Mouse (Mus musculus) left cerebral cortex, postnatal 10 days (tissue): ENCODE measurements at regions not wholly inside any gene's neighbourhood (a gene's known extent, or its start where the extent isn't known, plus 50 kb on each side); places are given as distances from the start of the nearest gene placed in this dataset.

ENCODE experiments used
- DNase-seq, 2 experiments: peaks; one replicate each; pipeline ENCODE4 v3.0.0; 2021 to 2022; ENCODE audit warnings: low spot score in 2 of 2, mixed read lengths in 1 of 2; ENCODE audit errors: extremely low spot score in 1 of 2
- intact Hi-C: fragments of 180-260 bp; cut with DNase I; formaldehyde crosslinking; loops from one replicate; pipeline ENCODE4 v1.15.1; 2025

DNA sequence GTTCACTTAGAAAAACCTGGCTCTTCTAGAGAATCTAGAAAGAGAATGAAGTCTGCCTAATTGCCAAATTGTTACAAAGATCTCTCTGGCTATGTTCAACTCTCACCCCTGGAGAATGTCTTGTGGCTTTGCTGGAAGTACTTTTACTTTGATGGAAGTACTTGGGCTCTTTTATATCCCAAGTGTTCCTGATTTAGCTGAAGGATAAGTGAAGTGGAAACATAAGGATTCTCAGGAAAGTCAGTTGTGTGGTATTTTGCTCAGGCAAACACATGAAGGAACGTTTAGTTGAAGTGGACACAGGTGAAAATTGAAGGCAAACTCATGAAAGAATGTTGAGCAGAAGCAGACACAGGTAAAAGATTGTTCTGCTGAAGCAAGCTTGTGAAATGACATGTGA is 1340.0 kb upstream of the Sel1l start:
- no peak for DNase-seq

DNA sequence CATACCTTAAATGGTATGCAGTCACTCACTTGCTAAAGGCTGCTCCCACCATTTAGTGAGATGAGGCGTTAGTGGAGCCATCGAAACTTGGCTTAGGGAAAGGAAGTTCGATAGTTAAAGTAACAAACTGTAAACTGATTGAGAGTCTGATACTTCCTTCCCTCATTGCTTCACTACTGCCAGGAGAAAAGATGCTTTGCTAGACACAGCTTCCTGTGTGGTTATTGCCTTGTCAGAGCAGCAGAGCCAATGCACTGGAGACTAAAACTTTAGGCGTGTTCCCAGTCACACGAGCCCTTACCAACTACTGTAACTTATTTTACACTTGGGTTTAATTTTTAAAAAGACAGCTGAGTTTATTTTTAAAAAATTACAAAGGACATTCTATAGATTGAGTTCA is 1324.8 kb upstream of the Sel1l start:
- DNase-seq, result no peak
- intact Hi-C loops, result no loop called here

More for the DNA sequence above, 1340.0 kb upstream of the Sel1l start:
- intact Hi-C loops, result no loop called here

DNA sequence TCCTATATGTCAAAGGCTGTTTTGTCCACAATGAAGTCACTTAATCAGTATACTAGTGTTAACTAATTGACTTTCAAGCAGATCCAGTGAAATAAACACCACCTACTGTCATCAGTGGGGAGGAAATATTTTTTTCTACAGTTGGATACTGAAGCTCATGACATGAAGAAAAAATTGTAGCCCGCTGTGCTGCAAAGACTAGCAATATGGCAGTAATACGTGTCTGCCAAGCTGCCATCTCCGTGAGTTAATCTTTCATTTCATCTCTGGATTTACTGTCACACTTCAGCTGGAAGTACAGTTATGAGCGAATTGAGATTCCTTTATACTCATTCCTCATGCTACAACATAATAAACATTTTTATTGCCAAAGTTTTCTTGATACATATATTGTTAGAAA is 1311.3 kb upstream of the Sel1l start:
- intact Hi-C loops, result no loop called here
- no peak for DNase-seq

DNA sequence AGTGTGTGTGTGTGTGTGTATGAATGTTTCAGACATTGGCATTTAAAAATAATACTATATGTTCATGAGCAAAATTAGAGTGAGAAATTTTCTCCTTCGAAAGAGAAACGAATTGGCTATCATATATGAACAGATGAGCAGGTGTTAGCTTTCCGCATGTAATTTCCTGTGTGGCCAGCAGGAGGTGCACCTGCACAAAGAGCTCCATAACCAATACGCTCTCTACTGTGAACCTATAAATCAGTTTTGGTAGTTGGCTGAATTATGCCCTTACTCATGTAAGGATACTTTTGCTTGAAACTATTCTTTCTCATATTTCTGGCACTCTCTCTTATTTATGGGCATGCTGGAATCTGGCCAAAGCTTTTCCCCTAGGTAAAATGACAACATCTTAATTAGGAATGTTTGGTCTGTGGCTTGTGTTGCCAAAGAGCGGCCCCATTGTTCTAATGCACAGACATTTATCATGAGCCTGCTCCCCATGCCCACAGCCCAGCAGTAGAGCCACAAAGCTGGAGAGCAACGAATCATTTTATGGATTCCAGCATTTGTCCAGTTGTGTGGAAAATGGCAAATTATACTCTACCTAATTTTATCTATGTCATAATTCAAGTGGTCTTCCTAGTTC is 1303.8 kb upstream of the Sel1l start:
- DNase-seq, result peak in 1 of 2 experiments; percentile 26
- intact Hi-C loops, result no loop called here

DNA sequence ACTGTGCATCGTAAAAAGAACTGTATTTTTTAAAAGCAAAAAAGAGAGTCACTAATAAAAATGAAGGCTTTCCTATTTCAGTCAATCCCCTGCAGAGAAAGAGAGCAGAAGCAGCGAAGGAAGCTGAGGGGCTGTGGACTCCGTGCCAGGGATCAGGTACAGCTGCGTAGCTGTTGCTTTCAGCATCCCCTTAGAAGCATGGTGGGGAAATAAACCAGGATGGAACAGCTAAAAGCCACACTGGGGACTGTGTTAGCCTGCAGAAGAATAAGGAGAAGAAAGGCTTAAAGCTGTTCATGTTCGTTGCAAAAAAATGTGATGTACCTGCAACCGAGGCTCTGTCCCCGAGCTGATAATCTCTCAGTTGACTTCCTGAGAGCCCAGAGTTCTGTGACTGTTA is 1302.6 kb upstream of the Sel1l start:
- DNase-seq, result no peak
- intact Hi-C loops, result no loop called here

DNA sequence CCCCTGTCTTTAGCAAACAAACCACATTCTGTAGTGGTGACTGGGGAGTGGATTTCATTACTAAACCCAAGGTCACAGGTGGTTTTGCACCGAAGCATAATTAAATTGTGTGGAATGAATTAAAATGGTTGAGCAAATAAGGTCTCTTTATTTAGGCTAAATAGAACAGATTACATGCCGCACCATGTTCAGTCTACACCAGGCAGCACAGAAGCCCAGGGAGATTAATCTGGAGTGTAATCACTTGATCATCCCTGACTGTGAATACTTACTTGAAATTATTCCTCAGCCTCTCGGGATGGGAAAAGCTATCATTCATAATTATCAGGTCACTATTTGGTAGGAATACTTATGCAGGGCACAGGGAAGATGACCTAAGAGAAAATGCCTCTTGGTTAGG is 1293.3 kb upstream of the Sel1l start:
- no peak for DNase-seq
- intact Hi-C loops, result no loop called here

DNA sequence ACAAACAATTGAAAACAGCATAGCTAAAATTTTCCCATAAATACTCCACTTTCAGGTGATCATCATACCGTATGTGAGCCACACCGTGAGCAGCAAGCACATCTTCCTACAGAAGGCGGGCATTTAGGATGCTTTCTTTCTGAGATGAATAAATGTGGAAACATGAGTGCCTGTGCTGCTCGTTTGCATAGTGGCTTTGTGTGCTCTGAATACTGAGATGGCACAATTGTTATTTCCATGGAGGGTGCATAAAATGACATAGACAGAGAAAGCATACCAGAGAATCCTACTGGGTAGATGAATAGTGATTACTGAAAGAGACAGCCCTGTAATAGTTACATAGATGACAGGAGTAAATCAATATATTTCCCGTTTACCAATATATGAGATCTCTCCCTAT is 1287.4 kb upstream of the Sel1l start:
- intact Hi-C loops, result no loop called here
- DNase-seq, result no peak

DNA sequence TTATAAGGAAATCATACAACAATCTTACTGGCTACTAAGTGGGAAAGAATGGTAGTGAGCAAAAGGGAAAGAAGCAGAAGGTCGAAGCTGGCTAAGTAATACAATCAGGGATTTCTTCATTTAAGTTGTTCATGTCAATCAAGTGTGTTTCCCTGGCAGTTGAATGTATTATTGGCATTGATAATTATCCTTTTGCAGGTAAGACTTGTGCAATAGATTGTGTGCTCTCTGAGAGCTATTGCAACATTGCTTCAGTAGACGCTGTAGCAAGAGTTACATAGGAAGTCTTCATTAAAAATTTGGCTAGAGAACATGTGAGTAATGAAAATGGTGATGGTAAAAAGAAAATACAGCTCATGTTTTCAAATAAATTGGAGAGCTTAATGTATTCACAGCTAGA is 1273.3 kb upstream of the Sel1l start:
- intact Hi-C loops, result no loop called here
- DNase-seq, result no peak

DNA sequence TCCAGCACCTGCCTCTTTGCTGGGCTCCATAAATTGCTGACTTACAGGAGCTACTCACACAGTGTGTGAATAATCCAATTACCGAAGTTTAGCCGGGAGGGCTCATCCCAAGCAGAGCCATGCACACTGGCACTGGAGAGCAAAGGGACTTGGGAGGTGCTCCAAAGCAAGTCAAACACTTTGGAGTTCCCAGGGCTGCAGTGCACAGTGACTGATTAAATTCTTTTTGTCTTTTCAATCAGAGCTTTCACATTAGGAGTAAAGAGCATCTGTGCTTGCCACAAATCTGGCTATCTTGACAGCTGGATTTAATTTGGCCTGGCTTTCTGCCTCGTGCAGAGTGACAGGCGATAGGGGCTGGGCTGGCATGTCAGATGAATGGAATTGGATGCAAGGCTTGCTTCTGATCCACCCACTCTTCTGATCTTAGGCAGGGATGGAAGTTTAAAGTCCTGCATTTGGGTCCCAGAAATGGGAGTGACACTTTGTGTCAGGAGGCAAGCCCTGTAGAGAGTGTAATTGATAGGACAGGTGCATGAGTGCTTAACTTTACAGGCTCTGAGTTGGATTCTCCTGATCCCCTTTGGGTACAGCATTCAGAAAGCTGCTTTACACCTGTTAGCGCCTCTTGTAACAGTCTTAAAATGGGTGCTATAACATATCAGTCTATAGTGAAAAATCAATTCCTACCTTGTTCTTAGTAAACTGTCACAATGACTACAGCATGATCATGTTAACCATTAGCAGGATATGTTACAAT is 1239.3 kb upstream of the Sel1l start:
- intact Hi-C loops, result no loop called here
- DNase-seq, result peak in 1 of 2 experiments; percentile 1

DNA sequence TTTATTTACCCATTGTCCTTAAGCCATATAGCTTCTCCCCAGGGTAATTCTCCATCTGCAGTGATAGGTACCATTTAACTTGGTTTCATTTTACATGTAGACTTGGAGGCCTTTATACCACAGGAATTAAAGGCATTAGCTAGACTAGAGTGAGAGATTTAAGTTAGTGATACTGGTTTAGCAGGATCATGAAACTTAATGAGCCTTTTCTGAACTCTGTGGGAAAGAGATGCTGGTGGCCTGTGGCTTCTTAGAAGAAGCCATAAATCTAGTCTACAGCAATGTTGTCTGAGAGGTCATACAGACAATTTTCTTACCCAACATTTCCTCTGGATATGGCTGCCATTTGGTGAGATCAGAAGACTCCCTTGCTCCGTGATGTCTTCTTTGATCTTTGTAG is 1214.9 kb upstream of the Sel1l start:
- intact Hi-C loops, result no loop called here
- no peak for DNase-seq

DNA sequence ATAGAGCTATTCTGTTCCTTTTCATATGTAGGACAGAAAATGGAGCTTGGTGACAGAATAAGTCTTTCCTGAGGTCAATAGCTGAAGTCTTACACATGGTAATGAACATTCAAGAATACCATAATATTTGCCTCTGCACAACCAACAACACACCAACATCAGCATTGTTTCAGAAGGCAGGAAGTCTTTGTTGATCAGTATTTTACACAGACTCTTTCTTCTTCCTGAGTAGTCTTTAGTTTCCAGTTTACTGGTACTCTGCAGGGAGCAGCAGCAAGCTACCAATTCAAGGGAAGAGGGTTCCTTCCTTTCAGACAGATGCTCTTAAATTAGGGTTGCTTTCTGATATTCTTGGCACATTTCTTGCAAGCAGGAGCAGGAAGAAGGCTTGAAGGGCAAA is 1170.7 kb upstream of the Sel1l start:
- no peak for DNase-seq
- intact Hi-C loops, result no loop called here

DNA sequence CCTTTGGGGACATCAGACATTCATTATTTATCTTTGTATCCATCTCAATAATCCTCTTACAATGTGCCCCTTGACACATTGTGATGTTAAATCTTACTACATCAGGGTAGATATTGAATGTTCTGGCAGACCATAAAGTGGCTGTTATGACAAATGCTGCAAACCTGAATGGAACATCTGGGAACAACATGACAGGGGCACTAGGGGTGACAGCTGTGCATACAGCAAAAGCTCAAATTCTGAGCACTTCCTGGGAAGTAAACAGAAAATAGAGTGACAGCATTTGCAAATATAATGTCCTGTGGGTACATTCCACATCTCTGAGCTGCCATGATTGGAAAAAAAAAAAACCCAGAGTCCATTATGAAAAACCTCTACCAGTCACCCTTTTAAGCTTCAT is 1162.6 kb upstream of the Sel1l start:
- intact Hi-C loops, result no loop called here
- no peak for DNase-seq

DNA sequence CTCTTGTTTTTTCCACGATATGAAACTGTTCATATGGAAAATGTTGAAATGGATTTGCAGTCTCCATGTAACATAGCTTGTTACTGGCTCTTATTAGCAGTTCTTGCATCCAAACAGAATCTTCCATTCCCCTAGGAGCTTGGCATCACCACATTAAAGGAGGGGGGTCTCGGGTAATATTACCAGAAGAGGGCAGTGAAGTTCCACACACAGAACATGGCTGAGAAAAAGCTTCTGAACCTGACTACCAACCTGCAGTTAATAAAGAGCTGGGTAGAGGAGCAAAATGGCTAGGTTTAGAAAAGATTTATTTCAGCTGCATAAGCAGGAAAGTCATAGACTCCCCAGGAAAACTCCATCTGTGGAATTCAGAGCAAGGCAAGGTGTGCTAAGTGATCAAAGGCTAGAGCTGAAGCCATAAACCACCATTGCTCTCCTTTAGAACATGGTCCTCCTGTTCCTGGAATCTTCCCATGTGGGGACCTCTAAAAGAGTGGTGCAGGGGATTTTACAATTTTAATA is 1157.9 kb upstream of the Sel1l start:
- no peak for DNase-seq
- intact Hi-C loops, result no loop called here

DNA sequence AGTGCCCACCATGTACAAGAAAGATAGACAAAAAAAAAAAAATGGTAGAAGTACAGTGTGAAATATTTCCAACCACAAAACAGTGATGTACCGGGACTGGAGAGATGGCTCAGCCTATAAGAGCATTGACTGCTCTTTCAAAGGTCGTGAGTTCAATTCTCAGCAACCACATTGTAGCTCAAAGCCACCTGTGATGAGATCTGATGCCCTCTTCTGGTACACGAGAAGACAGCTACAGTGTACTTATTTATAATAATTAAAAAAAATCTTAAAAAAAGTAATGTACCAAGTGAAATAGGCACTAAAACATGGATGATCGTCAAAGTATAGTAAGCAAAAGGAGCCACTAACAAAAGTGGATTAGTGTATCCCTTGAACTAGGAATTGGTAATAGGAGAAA is 1154.2 kb upstream of the Sel1l start:
- intact Hi-C loops, result no loop called here

DNA sequence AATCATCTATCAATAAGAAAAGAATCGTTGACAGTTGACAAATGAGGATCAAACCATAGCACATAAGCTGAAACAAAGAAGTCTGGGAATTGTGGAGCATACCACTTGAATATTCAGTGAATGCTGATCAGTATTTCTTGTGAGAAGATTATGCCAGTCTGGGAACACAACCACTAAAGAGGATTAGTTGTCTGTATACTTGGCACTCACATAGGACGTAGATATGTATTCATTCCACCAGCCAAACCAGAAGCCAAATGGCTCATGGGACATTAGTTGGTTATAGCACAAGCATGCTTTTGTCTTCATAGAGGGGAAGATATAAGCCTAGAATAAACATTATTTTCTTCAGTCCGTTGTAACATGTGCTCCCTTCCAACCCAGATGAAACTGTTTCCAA is 1126.7 kb upstream of the Sel1l start:
- intact Hi-C loops, result no loop called here
- no peak for DNase-seq

More for the DNA sequence above, 1154.2 kb upstream of the Sel1l start:
- no peak for DNase-seq

DNA sequence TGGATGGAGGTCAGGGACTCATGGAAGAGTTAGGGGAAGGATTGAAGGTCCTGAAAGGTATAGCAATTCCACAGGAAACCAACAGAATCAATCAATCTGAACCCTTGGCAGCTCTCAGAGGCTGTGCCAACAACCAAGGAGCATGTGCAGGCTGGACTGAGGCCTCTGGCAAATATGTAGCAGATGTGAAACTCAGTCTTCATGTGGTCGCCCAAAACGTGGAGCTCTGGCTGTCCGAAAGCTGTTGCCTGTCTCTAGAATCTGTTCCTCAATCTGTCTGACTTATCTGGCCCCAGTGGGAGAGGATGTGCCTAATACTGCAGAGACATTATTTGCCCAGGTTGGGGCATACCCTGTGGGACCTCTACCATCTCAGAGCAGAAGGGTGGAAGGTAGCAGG is 1095.4 kb upstream of the Sel1l start:
- DNase-seq, result no peak
- intact Hi-C loops, result no loop called here

DNA sequence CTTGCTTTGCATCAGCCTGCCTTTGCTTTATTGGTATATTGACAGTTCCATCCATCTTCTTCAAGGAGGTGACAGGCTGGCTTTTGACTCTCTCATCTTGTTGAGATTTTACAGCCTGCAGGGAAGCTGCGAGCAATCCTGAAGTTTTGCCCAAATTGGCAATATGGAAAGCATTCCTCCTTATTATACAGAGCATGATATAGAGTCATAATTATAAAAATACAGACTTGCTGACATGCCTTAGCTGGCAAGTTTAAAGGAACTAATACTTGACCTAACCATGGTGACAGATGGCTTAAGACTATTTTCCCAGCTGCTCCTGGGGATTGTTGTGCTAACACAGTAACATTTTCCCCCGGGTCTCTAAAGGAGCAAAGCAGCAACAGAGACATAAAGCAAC is 1078.6 kb upstream of the Sel1l start:
- no peak for DNase-seq
- intact Hi-C loops, result no loop called here

DNA sequence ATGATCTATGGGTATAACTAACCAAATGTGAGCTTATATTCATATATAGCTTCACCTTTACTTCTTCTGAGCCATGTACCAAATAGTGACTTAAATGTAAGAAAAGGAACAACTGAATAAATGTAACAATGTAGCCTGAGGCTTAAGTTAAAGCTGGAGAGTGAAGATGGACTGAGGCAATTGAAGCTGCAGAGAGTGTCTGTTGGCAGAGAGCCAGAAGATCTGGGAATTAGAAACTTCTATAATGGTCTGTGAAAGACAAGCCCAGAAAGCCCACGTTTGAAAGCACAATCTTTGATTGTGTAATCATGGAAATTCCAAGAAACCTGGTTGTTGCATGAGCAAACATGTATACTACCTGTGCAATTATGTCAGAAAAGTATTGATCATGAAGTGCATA is 1078.0 kb upstream of the Sel1l start:
- intact Hi-C loops, result no loop called here
- no peak for DNase-seq

DNA sequence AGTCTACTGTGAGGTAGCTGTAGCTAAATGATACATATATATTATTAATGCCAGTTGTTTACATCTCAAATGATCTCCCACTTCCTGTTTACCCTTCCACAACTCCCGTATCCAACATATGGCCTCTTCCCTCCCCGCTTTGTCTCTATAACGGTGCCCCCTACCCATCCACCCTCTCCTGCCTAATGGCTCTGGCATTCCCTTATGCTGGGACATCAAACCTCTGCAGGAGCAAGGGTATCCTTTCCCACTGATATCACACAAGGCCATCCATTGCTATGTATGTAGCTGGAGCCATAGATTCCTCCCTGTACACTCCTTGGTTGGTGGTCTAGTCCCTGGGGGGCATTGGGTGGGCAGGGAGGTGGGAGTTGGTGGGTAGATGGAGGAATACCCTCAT is 1071.0 kb upstream of the Sel1l start:
- intact Hi-C loops, result no loop called here

DNA sequence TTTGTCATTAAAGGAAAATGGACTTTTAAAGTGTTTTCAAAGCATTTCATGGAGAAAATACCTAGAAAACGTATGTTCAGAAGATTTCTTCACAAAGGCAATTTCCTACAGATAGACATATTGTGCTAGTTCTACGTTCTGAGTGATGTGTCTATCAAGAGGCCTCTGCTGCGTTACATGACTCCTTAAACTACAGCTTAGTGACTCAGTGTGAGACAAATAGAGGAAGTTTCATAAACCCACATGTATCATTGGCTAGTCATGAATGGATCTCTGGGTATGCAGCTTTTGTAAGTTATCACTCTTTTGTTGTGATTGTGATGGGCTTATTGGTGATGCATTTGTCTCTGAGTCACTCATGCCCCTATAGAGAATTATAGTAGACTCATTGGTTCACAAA is 1067.3 kb upstream of the Sel1l start:
- intact Hi-C loops, result no loop called here
- DNase-seq, result no peak

More for the DNA sequence above, 1071.0 kb upstream of the Sel1l start:
- DNase-seq, result no peak

DNA sequence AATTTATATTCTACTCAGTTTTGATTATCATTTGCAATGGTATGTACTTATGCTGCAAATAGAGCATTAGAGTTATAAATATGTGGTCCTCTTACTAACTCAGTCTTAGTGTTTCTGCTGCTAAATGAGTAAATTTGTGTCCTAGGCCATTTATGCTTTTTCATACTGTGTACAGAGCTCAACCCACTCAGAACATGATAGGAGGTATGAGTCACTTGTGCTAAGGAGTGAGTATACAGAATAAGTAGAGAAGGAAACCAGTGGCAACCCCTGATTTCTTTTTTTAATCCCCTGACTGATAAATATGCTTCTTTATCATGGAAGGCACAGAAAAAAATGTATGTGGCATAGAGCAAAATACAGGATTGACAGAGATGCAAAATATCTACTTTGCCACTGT is 1066.8 kb upstream of the Sel1l start:
- intact Hi-C loops, result no loop called here
- DNase-seq, result no peak
